Mouse (Mus musculus) adrenal gland, postnatal 10 days (tissue): ENCODE measurements at regions not wholly inside any gene's neighbourhood (a gene's known extent, or its start where the extent isn't known, plus 50 kb on each side); places are given as distances from the start of the nearest gene placed in this dataset.

Source experiments
- DNase-seq: peaks from one replicate; pipeline ENCODE4 v3.0.0; 2021; ENCODE audit warnings: mixed read lengths

GRCm38 (mm10) chr12:26244701-26245100 lies 170.4 kb downstream of the Rnf144a start:
- no peak for DNase-seq

GRCm38 (mm10) chr12:26227557-26228020 lies 187.5 kb downstream of the Rnf144a start:
- DNase-seq, result no peak

- DNase-seq, result peak; percentile 36
These were observed 188.7 kb downstream of the Rnf144a start for GRCm38 (mm10) chr12:26226363-26226762.

GRCm38 (mm10) chr12:26212447-26212846 lies 202.6 kb downstream of the Rnf144a start:
- DNase-seq, result no peak

GRCm38 (mm10) chr12:26211423-26211822 lies 203.6 kb downstream of the Rnf144a start:
- no peak for DNase-seq

GRCm38 (mm10) chr12:26206751-26207150 lies 208.3 kb downstream of the Rnf144a start:
- DNase-seq, result no peak

- no peak for DNase-seq
These were observed 209.0 kb downstream of the Rnf144a start for GRCm38 (mm10) chr12:26206036-26206435.

- no peak for DNase-seq
These were observed 223.0 kb downstream of the Rnf144a start for GRCm38 (mm10) chr12:26191982-26192576.

- peak; percentile 15 for DNase-seq
These were observed 223.6 kb downstream of the Rnf144a start for GRCm38 (mm10) chr12:26191268-26191981.

- DNase-seq, result no peak
These were observed 226.1 kb downstream of the Rnf144a start for GRCm38 (mm10) chr12:26188996-26189395.

GRCm38 (mm10) chr12:26187091-26187862 lies 227.8 kb downstream of the Rnf144a start:
- no peak for DNase-seq

- no peak for DNase-seq
These were observed 230.2 kb downstream of the Rnf144a start for GRCm38 (mm10) chr12:26184701-26185460.

GRCm38 (mm10) chr12:26183021-26183420 lies 232.0 kb downstream of the Rnf144a start:
- no peak for DNase-seq

- DNase-seq, result no peak
These were observed 234.2 kb downstream of the Rnf144a start for GRCm38 (mm10) chr12:26180846-26181245.

- no peak for DNase-seq
These were observed 238.8 kb downstream of the Rnf144a start for GRCm38 (mm10) chr12:26176231-26176662.

- DNase-seq, result no peak
These were observed 251.6 kb downstream of the Rnf144a start for GRCm38 (mm10) chr12:26163416-26163815.

GRCm38 (mm10) chr12:26160861-26161615 lies 254.0 kb downstream of the Rnf144a start:
- no peak for DNase-seq

- no peak for DNase-seq
These were observed 262.1 kb downstream of the Rnf144a start for GRCm38 (mm10) chr12:26152992-26153391.

GRCm38 (mm10) chr12:26146336-26146735 lies 268.7 kb downstream of the Rnf144a start:
- no peak for DNase-seq

- DNase-seq, result no peak
These were observed 269.9 kb downstream of the Rnf144a start for GRCm38 (mm10) chr12:26145085-26145714.

GRCm38 (mm10) chr12:26144616-26145015 lies 270.4 kb downstream of the Rnf144a start:
- no peak for DNase-seq
